Mouse (Mus musculus) E14TG2a.4 (cell line): ENCODE measurements at regions not wholly inside any gene's neighbourhood (a gene's known extent, or its start where the extent isn't known, plus 50 kb on each side); places are given as distances from the start of the nearest gene placed in this dataset.

Source experiments
- CTCF ChIP-seq: conservative IDR thresholded peaks from 2 replicates; pipeline ENCODE4 v1.5.1; 2014; ENCODE audit warnings: low read length
- POU5F1 ChIP-seq: IDR thresholded peaks from 2 replicates; pipeline ENCODE4 v1.6.1; 2014; ENCODE audit warnings: low read length, borderline replicate concordance

- TF ChIP-seq CTCF (no peak), POU5F1 (no peak)
Measured at GRCm38 (mm10) chr13:112165921-112166320, 122.3 kb upstream of the Ankrd55 start.
